In genomic region chr11:79962125-79962876, GRCm38 (mm10) we compare ENCODE assay signal across 8 mouse cellular contexts. TPM values are rescaled to one million over a fixed set of nuclear protein-coding genes. Genes with fewer than 3 reads are reported as not detected.
DNase-seq lines count a peak whose midpoint lies in the region; ATAC-seq and TF ChIP-seq lines count a peak whose summit lies in the region.

Gene Utp6, minus strand, starts transcription at chr11:79962390.

- DNase-seq in A20 (ENCODE audit: low read depth, low spot score), result peak; percentile 99
- peak; percentile 93 to 98 for DNase-seq in heart, adult 9 months (ENCODE audit: low spot score in 2 of 2)
- DNase-seq in monocyte, adult 2 months (ENCODE audit: low read depth in 1 of 2, low spot score in 2 of 2), result peak; percentile 95 to 98
- DNase-seq in spleen, postnatal 36 days (ENCODE audit: low spot score in 2 of 2), result peak; percentile 97 to 99

- peak; percentile 30; the same call in 1 of the 2 replicates for TF ChIP-seq CTCF in bone marrow macrophage, adult 2 months (IDR thresholded peaks at IDR 0.05; ENCODE audit: low read depth, low read length)
- peak; percentile 39; the same call in 1 of the 2 replicates for TF ChIP-seq CTCF in embryonic fibroblast, embryonic 13.5 days (IDR thresholded peaks at IDR 0.05; ENCODE audit: borderline replicate concordance, insufficient read depth, low read length)

- WGBS in kidney, embryonic 14.5 days, result under 1% methylated on average over 46 of the region's 46 CpGs
- WGBS in limb, embryonic 15.5 days, result under 1% methylated on average over 46 of the region's 46 CpGs

- peak; percentile 96 for ATAC-seq in kidney, embryonic 14.5 days (ENCODE audit: low FRiP score, low TSS enrichment)
- peak; percentile 87 for ATAC-seq in limb, embryonic 15.5 days (ENCODE audit: insufficient number of reproducible peaks, low FRiP score, low TSS enrichment, low read depth)

- no peak; the same call in 1 of the 2 replicates for TF ChIP-seq POLR2A in bone marrow macrophage, adult 2 months (IDR thresholded peaks at IDR 0.05; ENCODE audit: borderline replicate concordance, low read depth, low read length)
- peak; percentile 94 for TF ChIP-seq POLR2A in embryonic fibroblast, embryonic 13.5 days (IDR thresholded peaks at IDR 0.05; ENCODE audit: low read depth, low read length)

- no peaks in the 10 kb centered on the region for H3K27me3 ChIP-seq in kidney, embryonic 14.5 days (ENCODE audit: control insufficient read depth, insufficient read depth, low read length)
- H3K27me3 ChIP-seq in limb, embryonic 15.5 days, result no peaks in the 10 kb centered on the region

- peak within 1 kb of the TSS; percentile 90 for H3K4me3 ChIP-seq in bone marrow macrophage, adult 2 months (ENCODE audit: insufficient read depth, low read length)
- peak within 1 kb of the TSS; percentile 91 for H3K4me3 ChIP-seq in embryonic fibroblast, embryonic 13.5 days (ENCODE audit: insufficient read depth, low read length)
- peak within 1 kb of the TSS; percentile 65 for H3K4me3 ChIP-seq in kidney, embryonic 14.5 days (ENCODE audit: low read length)
- H3K4me3 ChIP-seq in limb, embryonic 15.5 days, result peak within 1 kb of the TSS; percentile 75

- H3K27ac ChIP-seq in bone marrow macrophage, adult 2 months (ENCODE audit: insufficient read depth, low read depth, low read length), result peak within 1 kb of the TSS; percentile 73
- 0 out of 2 replicates have a peak within 1 kb of the TSS, but pooled peaks have one; percentile 39 for H3K27ac ChIP-seq in embryonic fibroblast, embryonic 13.5 days (ENCODE audit: insufficient read depth, low read length)
- H3K27ac ChIP-seq in kidney, embryonic 14.5 days (ENCODE audit: low read depth, low read length), result peak within 1 kb of the TSS; percentile 59
- peak within 1 kb of the TSS; percentile 81 for H3K27ac ChIP-seq in limb, embryonic 15.5 days

- H3K4me1 ChIP-seq in bone marrow macrophage, adult 2 months (ENCODE audit: control insufficient read depth, insufficient read depth, low read length), result peaks cover 5% of the 10 kb centered on the region
- peaks cover 2% of the 10 kb centered on the region for H3K4me1 ChIP-seq in embryonic fibroblast, embryonic 13.5 days (ENCODE audit: control insufficient read depth, insufficient read depth, low read length)
- 0 out of 2 replicates have a peak, but pooled peaks cover 5% of the 10 kb centered on the region for H3K4me1 ChIP-seq in kidney, embryonic 14.5 days (ENCODE audit: control insufficient read depth, insufficient read depth, low read length)
- peaks cover 7% of the 10 kb centered on the region; the same call in 1 of the 2 replicates for H3K4me1 ChIP-seq in limb, embryonic 15.5 days

- H3K9ac ChIP-seq in kidney, embryonic 14.5 days (ENCODE audit: low read depth, low read length), result peak within 1 kb of the TSS; percentile 66
- H3K9ac ChIP-seq in limb, embryonic 15.5 days, result peak within 1 kb of the TSS; percentile 64

- no peaks in the 10 kb centered on the region for H3K9me3 ChIP-seq in kidney, embryonic 14.5 days (ENCODE audit: control insufficient read depth, low read length)
- no peaks in the 10 kb centered on the region for H3K9me3 ChIP-seq in limb, embryonic 15.5 days

- H3K4me2 ChIP-seq in kidney, embryonic 14.5 days (replicated peaks; ENCODE audit: low read depth, low read length), result peak within 1 kb of the TSS; percentile 55
- peak within 1 kb of the TSS; percentile 60 for H3K4me2 ChIP-seq in limb, embryonic 15.5 days

- peaks cover 19% of the 10 kb centered on the region for H3K36me3 ChIP-seq in kidney, embryonic 14.5 days (ENCODE audit: control insufficient read depth, insufficient read depth, low read length)
- H3K36me3 ChIP-seq in limb, embryonic 15.5 days, result peaks cover 24% of the 10 kb centered on the region

RNA-seq across cellular contexts. Expression of gene Utp6, which starts in this region (rescaled TPM):
- polyA plus RNA-seq in bone marrow macrophage, adult 2 months (2012; ENCODE audit: insufficient read depth, insufficient read length, missing spikeins), result 24.1 and 29.9 TPM in 2 replicates
- 34.9 and 38.4 TPM in 2 replicates for polyA plus RNA-seq in embryonic fibroblast, embryonic 13.5 days (2011; ENCODE audit: insufficient read length, low read depth, missing spikeins)
- polyA plus RNA-seq in kidney, embryonic 14.5 days (2014; fragmentation: Nextera tagmentation; extraction: Ambion mirVana), result 45.7 and 68.6 TPM in 2 replicates
- 43.3 and 44.8 TPM in 2 replicates for polyA plus RNA-seq in limb, embryonic 15.5 days (2015; fragmentation: Nextera tagmentation; extraction: Ambion mirVana)

Comparison
In these comparisons a context has a peak if more than half of its experiments do, and no peak if none do; other contexts are left out.
1. Peak in every context shown above with its lines: DNase-seq, ATAC-seq, H3K4me3 ChIP-seq and H3K27ac ChIP-seq.